Mouse (Mus musculus): ENCODE data around the gene Skor1.

- TF ChIP-seq CTCF (conservative IDR thresholded peaks at IDR 0.05; ENCODE audit: low read length) (no peak), POU5F1 (IDR thresholded peaks at IDR 0.05; ENCODE audit: borderline replicate concordance, low read length) (no peak)
Measured at GRCm38 (mm10) chr9:63122161-63122833, 26.5 kb downstream of the Skor1 start.
